Mouse (Mus musculus): ENCODE data around the gene Ctdspl. TPM values are rescaled to one million over a fixed set of nuclear protein-coding genes. Genes with fewer than 3 reads are reported as not detected.

The Ctdspl gene
- total RNA-seq, 2 experiments from 2014 or later: 3.1 to 14.6 TPM

- no peak for ATAC-seq (replicated peaks; ENCODE audit: low FRiP score, low TSS enrichment, poor library complexity, severe bottlenecking)
Measured at GRCm38 (mm10) chr9:118975758-118976157, 49.5 kb downstream of the Ctdspl start.

GRCm38 (mm10) chr9:118976561-118976960 is 50.3 kb downstream of the Ctdspl start:
- ATAC-seq (replicated peaks; ENCODE audit: low FRiP score, low TSS enrichment, poor library complexity, severe bottlenecking): no peak

GRCm38 (mm10) chr9:118977425-118977824 is 51.2 kb downstream of the Ctdspl start:
- ATAC-seq (replicated peaks; ENCODE audit: low FRiP score, low TSS enrichment, poor library complexity, severe bottlenecking): no peak

GRCm38 (mm10) chr9:118980411-118980823 is 54.2 kb downstream of the Ctdspl start:
- ATAC-seq (replicated peaks; ENCODE audit: low FRiP score, low TSS enrichment, poor library complexity, severe bottlenecking): no peak

GRCm38 (mm10) chr9:118984650-118985432 is 58.6 kb downstream of the Ctdspl start:
- ATAC-seq (replicated peaks; ENCODE audit: low FRiP score, low TSS enrichment, poor library complexity, severe bottlenecking): no peak

- ATAC-seq (replicated peaks; ENCODE audit: low FRiP score, low TSS enrichment, poor library complexity, severe bottlenecking): no peak
Measured at GRCm38 (mm10) chr9:118986286-118986685, 60.0 kb downstream of the Ctdspl start.

GRCm38 (mm10) chr9:118988787-118989580 is 62.7 kb downstream of the Ctdspl start:
- no peak for ATAC-seq (replicated peaks; ENCODE audit: low FRiP score, low TSS enrichment, poor library complexity, severe bottlenecking)

GRCm38 (mm10) chr9:118990490-118990889 is 64.2 kb downstream of the Ctdspl start:
- ATAC-seq (replicated peaks; ENCODE audit: low FRiP score, low TSS enrichment, poor library complexity, severe bottlenecking): no peak

GRCm38 (mm10) chr9:118991750-118992585 is 65.7 kb downstream of the Ctdspl start:
- ATAC-seq (replicated peaks; ENCODE audit: low FRiP score, low TSS enrichment, poor library complexity, severe bottlenecking): no peak

GRCm38 (mm10) chr9:118992586-118992955 is 66.3 kb downstream of the Ctdspl start:
- no peak for ATAC-seq (replicated peaks; ENCODE audit: low FRiP score, low TSS enrichment, poor library complexity, severe bottlenecking)

GRCm38 (mm10) chr9:118994524-118995227 is 68.4 kb downstream of the Ctdspl start:
- ATAC-seq (replicated peaks; ENCODE audit: low FRiP score, low TSS enrichment, poor library complexity, severe bottlenecking): no peak

GRCm38 (mm10) chr9:118995539-118995938 is 69.3 kb downstream of the Ctdspl start:
- ATAC-seq (replicated peaks; ENCODE audit: low FRiP score, low TSS enrichment, poor library complexity, severe bottlenecking): no peak; the same call in 1 of the 2 replicates

- no peak for ATAC-seq (replicated peaks; ENCODE audit: low FRiP score, low TSS enrichment, poor library complexity, severe bottlenecking)
Measured at GRCm38 (mm10) chr9:118997241-118997640, 71.0 kb downstream of the Ctdspl start.

GRCm38 (mm10) chr9:119000196-119000595 is 73.9 kb downstream of the Ctdspl start:
- no peak for ATAC-seq (replicated peaks; ENCODE audit: low FRiP score, low TSS enrichment, poor library complexity, severe bottlenecking)

- ATAC-seq (replicated peaks; ENCODE audit: low FRiP score, low TSS enrichment, poor library complexity, severe bottlenecking): no peak
Measured at GRCm38 (mm10) chr9:119002267-119002666, 76.0 kb downstream of the Ctdspl start.

GRCm38 (mm10) chr9:119003990-119004702 is 77.9 kb downstream of the Ctdspl start:
- no peak for ATAC-seq (replicated peaks; ENCODE audit: low FRiP score, low TSS enrichment, poor library complexity, severe bottlenecking)

- ATAC-seq (replicated peaks; ENCODE audit: low FRiP score, low TSS enrichment, poor library complexity, severe bottlenecking): no peak
Measured at GRCm38 (mm10) chr9:119004703-119005076, 78.4 kb downstream of the Ctdspl start.

- ATAC-seq (replicated peaks; ENCODE audit: low FRiP score, low TSS enrichment, poor library complexity, severe bottlenecking): no peak
Measured at GRCm38 (mm10) chr9:119005303-119006029, 79.2 kb downstream of the Ctdspl start.

All from megakaryocyte-erythroid progenitor cell, adult 5-6 weeks (primary cell).